Mouse (Mus musculus) C2C12 (cell line): ENCODE measurements around the gene Nek6.

Source experiments
- CTCF ChIP-seq: IDR thresholded peaks from one replicate; pipeline ENCODE4 v1.5.1; 2011; ENCODE audit not compliant: control insufficient read depth, insufficient read depth, insufficient read length
- USF1 ChIP-seq: IDR thresholded peaks from one replicate; pipeline ENCODE4 v1.6.1; 2011; ENCODE audit warnings: low read depth, mild to moderate bottlenecking, control low read depth, moderate library complexity

GRCm38 (mm10) chr2:38533767-38534166 is 22.3 kb downstream of the Nek6 start:
- TF ChIP-seq CTCF (no peak), USF1 (no peak)
